8 mouse cellular contexts compared by ENCODE assay signal in genomic region chr19:10100631-10101071, GRCm38 (mm10). TPM values are rescaled to one million over a fixed set of nuclear protein-coding genes. Genes with fewer than 3 reads are reported as not detected.
A peak's percentile ranks its signal among the peaks of the same experiment; 100 is the strongest.
DNase-seq lines count a peak whose midpoint lies in the region; ATAC-seq and TF ChIP-seq lines count a peak whose summit lies in the region.

No protein-coding gene starts in this region.

- H3K27ac ChIP-seq in ES-Bruce4 (ENCODE audit: insufficient read depth, low read length) = peak overlapping the region; percentile 0; the same call in 1 of the 2 replicates
- H3K27ac ChIP-seq in forebrain, embryonic 11.5 days (ENCODE audit: low read depth, low read length) = peak overlapping the region; percentile 99
- peak overlapping the region; percentile 74 for H3K27ac ChIP-seq in heart, embryonic 16.5 days (ENCODE audit: low read length)
- no peak overlapping the region; the same call in 1 of the 2 replicates for H3K27ac ChIP-seq in liver, embryonic 14.5 days
- peak overlapping the region; percentile 91 for H3K27ac ChIP-seq in neural tube, embryonic 12.5 days
- peak overlapping the region; percentile 86 for H3K27ac ChIP-seq in testis, adult 2 months (ENCODE audit: control insufficient read depth, insufficient read depth, low read depth, low read length)

- TF ChIP-seq EP300 in ES-Bruce4 (IDR thresholded peaks at IDR 0.05; ENCODE audit: insufficient read depth, low read depth, low read length) = no peak
- TF ChIP-seq EP300 in liver, embryonic 14.5 days (IDR thresholded peaks at IDR 0.05; ENCODE audit: low read depth) = no peak

- TF ChIP-seq POLR2A in ES-Bruce4 (IDR thresholded peaks at IDR 0.05; ENCODE audit: insufficient read depth, low read length) = no peak
- peak; percentile 12; the same call in 1 of the 2 replicates for TF ChIP-seq POLR2A in testis, adult 2 months (IDR thresholded peaks at IDR 0.05; ENCODE audit: control insufficient read depth, low read depth, low read length)

- H3K36me3 ChIP-seq in ES-Bruce4 (ENCODE audit: control insufficient read depth, insufficient read depth, low read length, poor library complexity, severe bottlenecking) = no peaks in the 10 kb centered on the region
- H3K36me3 ChIP-seq in forebrain, embryonic 11.5 days (ENCODE audit: control insufficient read depth, insufficient read depth, low read length) = peaks cover 2% of the 10 kb centered on the region; the same call in 1 of the 2 replicates
- no peaks in the 10 kb centered on the region for H3K36me3 ChIP-seq in heart, embryonic 16.5 days (ENCODE audit: control insufficient read depth, insufficient read depth)
- H3K36me3 ChIP-seq in liver, embryonic 14.5 days (replicated peaks; ENCODE audit: control insufficient read depth, insufficient read depth, low read depth) = no peaks in the 10 kb centered on the region
- H3K36me3 ChIP-seq in neural tube, embryonic 12.5 days = peaks cover 13% of the 10 kb centered on the region
- H3K36me3 ChIP-seq in testis, adult 2 months (ENCODE audit: control insufficient read depth, insufficient read depth, low read length) = no peaks in the 10 kb centered on the region

- peak; percentile 54 for ATAC-seq in forebrain, embryonic 11.5 days (replicated peaks; ENCODE audit: low FRiP score)
- peak; percentile 71 for ATAC-seq in heart, embryonic 16.5 days (replicated peaks; ENCODE audit: extremely low read depth, insufficient read depth, low FRiP score)
- peak; percentile 67 for ATAC-seq in liver, embryonic 14.5 days (ENCODE audit: insufficient read depth)
- peak; percentile 66 for ATAC-seq in neural tube, embryonic 12.5 days (ENCODE audit: low FRiP score, low read depth)

- TF ChIP-seq CTCF in ES-Bruce4 (IDR thresholded peaks at IDR 0.05; ENCODE audit: low read depth, low read length) = peak; percentile 54
- peak; percentile 89 for TF ChIP-seq CTCF in liver, embryonic 14.5 days (IDR thresholded peaks at IDR 0.05; ENCODE audit: low read depth)
- TF ChIP-seq CTCF in testis, adult 2 months (IDR thresholded peaks at IDR 0.05; ENCODE audit: control insufficient read depth, insufficient read depth, insufficient replicate concordance, low read depth, low read length) = no peak

- peak; percentile 51 for DNase-seq in c-Kit-negative CD71-positive TER-119-positive erythroid progenitor cells, embryonic 14.5 days (ENCODE audit: low read depth, low spot score)
- DNase-seq in forebrain, embryonic 11.5 days (ENCODE audit: low spot score) = peak; percentile 90
- DNase-seq in kidney, postnatal 36 days = peak; percentile 88 to 91
- DNase-seq in liver, embryonic 14.5 days (ENCODE audit: low read depth in 3 of 3, low spot score in 3 of 3) = peak; percentile 65 to 69 (median 67)

- 0% methylated on average over 21 of the region's 21 CpGs for WGBS in forebrain, embryonic 11.5 days
- 0% methylated on average over 21 of the region's 21 CpGs for WGBS in heart, embryonic 16.5 days
- WGBS in liver, embryonic 14.5 days (ENCODE audit: insufficient replicate concordance) = under 1% methylated on average over 21 of the region's 21 CpGs
- WGBS in neural tube, embryonic 12.5 days = under 1% methylated on average over 21 of the region's 21 CpGs

- H3K9ac ChIP-seq in ES-Bruce4 (ENCODE audit: low read depth, poor library complexity, severe bottlenecking) = peak overlapping the region; percentile 79
- H3K9ac ChIP-seq in forebrain, embryonic 11.5 days (ENCODE audit: low read length) = peak overlapping the region; percentile 95
- peak overlapping the region; percentile 77 for H3K9ac ChIP-seq in heart, embryonic 16.5 days (ENCODE audit: low read length)
- H3K9ac ChIP-seq in liver, embryonic 14.5 days (replicated peaks) = peak overlapping the region; percentile 66
- peak overlapping the region; percentile 87 for H3K9ac ChIP-seq in neural tube, embryonic 12.5 days

- H3K4me2 ChIP-seq in forebrain, embryonic 11.5 days (ENCODE audit: low read depth, low read length, severe bottlenecking) = peak overlapping the region; percentile 61
- H3K4me2 ChIP-seq in heart, embryonic 16.5 days (ENCODE audit: low read depth, low read length) = peak overlapping the region; percentile 86
- peak overlapping the region; percentile 96 for H3K4me2 ChIP-seq in liver, embryonic 14.5 days (ENCODE audit: low read depth)
- H3K4me2 ChIP-seq in neural tube, embryonic 12.5 days (replicated peaks) = peak overlapping the region; percentile 79

- H3K9me3 ChIP-seq in ES-Bruce4 (replicated peaks; ENCODE audit: control insufficient read depth, insufficient read depth, low read length, poor library complexity, severe bottlenecking) = no peaks in the 10 kb centered on the region
- no peaks in the 10 kb centered on the region for H3K9me3 ChIP-seq in forebrain, embryonic 11.5 days (ENCODE audit: control insufficient read depth, low read length)
- no peaks in the 10 kb centered on the region for H3K9me3 ChIP-seq in heart, embryonic 16.5 days (replicated peaks; ENCODE audit: control insufficient read depth, low read length)
- H3K9me3 ChIP-seq in liver, embryonic 14.5 days (ENCODE audit: control insufficient read depth, low read length) = no peaks in the 10 kb centered on the region
- H3K9me3 ChIP-seq in neural tube, embryonic 12.5 days = no peaks in the 10 kb centered on the region

- H3K4me1 ChIP-seq in ES-Bruce4 (ENCODE audit: control insufficient read depth, insufficient read depth, low read length) = no peaks in the 10 kb centered on the region
- H3K4me1 ChIP-seq in forebrain, embryonic 11.5 days (replicated peaks; ENCODE audit: control insufficient read depth, insufficient read depth, low read length) = peaks cover 19% of the 10 kb centered on the region
- peaks cover 4% of the 10 kb centered on the region; the same call in 1 of the 2 replicates for H3K4me1 ChIP-seq in heart, embryonic 16.5 days (ENCODE audit: control insufficient read depth, insufficient read depth, low read length)
- peaks cover 21 to 33% of the 10 kb centered on the region in 2 experiments for H3K4me1 ChIP-seq in liver, embryonic 14.5 days (replicated peaks; ENCODE audit: control insufficient read depth in 2 of 2, insufficient read depth in 2 of 2, low read length in 1 of 2)
- H3K4me1 ChIP-seq in neural tube, embryonic 12.5 days = peaks cover 49% of the 10 kb centered on the region
- peaks cover 7% of the 10 kb centered on the region for H3K4me1 ChIP-seq in testis, adult 2 months (ENCODE audit: control insufficient read depth, insufficient read depth, low read length)

- H3K4me3 ChIP-seq in ES-Bruce4 (ENCODE audit: low read depth, low read length) = peak overlapping the region; percentile 85
- peak overlapping the region; percentile 85 for H3K4me3 ChIP-seq in forebrain, embryonic 11.5 days (ENCODE audit: low read depth, low read length)
- H3K4me3 ChIP-seq in heart, embryonic 16.5 days (ENCODE audit: low read length) = peak overlapping the region; percentile 77
- peak overlapping the region; percentile 59 to 70 for H3K4me3 ChIP-seq in liver, embryonic 14.5 days (ENCODE audit: insufficient read depth in 1 of 2, low read depth in 2 of 2, low read length in 2 of 2)
- H3K4me3 ChIP-seq in neural tube, embryonic 12.5 days = peak overlapping the region; percentile 76
- H3K4me3 ChIP-seq in testis, adult 2 months (ENCODE audit: control insufficient read depth, low read depth, low read length) = peak overlapping the region; percentile 75

- no peaks in the 10 kb centered on the region for H3K27me3 ChIP-seq in ES-Bruce4 (ENCODE audit: control insufficient read depth, insufficient read depth, low read length, poor library complexity, severe bottlenecking)
- no peaks in the 10 kb centered on the region for H3K27me3 ChIP-seq in forebrain, embryonic 11.5 days (ENCODE audit: control insufficient read depth, insufficient read depth, low read length)
- no peaks in the 10 kb centered on the region for H3K27me3 ChIP-seq in heart, embryonic 16.5 days (ENCODE audit: control insufficient read depth, insufficient read depth, low read length)
- H3K27me3 ChIP-seq in liver, embryonic 14.5 days (ENCODE audit: control insufficient read depth, insufficient read depth, low read length) = no peaks in the 10 kb centered on the region
- no peaks in the 10 kb centered on the region for H3K27me3 ChIP-seq in neural tube, embryonic 12.5 days (replicated peaks)
- H3K27me3 ChIP-seq in testis, adult 2 months (ENCODE audit: control insufficient read depth, insufficient read depth, low read length) = no peaks in the 10 kb centered on the region

RNA-seq across cellular contexts. Expression of gene Fads2, which starts 0.9 kb away (rescaled TPM):
- polyA plus RNA-seq in ES-Bruce4 (2011; ENCODE audit: insufficient read depth, insufficient read length, low read depth, missing spikeins) = 84.5 and 104 TPM in 2 replicates
- 75.9 and 83.8 TPM in 2 replicates for polyA plus RNA-seq in forebrain, embryonic 11.5 days (2014; fragmentation: Nextera tagmentation; extraction: Ambion mirVana)
- 31.5 and 31.7 TPM in 2 replicates for polyA plus RNA-seq in heart, embryonic 16.5 days (2015; fragmentation: Nextera tagmentation; extraction: Ambion mirVana)
- polyA plus RNA-seq in liver, embryonic 14.5 days (2012; rRNA removed) = 41.9 and 49.2 TPM in 2 replicates
- 22.7 and 25.8 TPM in 2 replicates for polyA plus RNA-seq in liver, embryonic 14.5 days (2014; fragmentation: Nextera tagmentation; extraction: Ambion mirVana)
- polyA plus RNA-seq in neural tube, embryonic 12.5 days (2016; fragmentation: Nextera tagmentation; extraction: Ambion mirVana) = 133 and 135 TPM in 2 replicates
- polyA plus RNA-seq in testis, adult 2 months (2012; rRNA removed) = 91.5 and 97.5 TPM in 2 replicates

RNA-seq across cellular contexts. Expression of gene Fads3, which starts 59.3 kb away (rescaled TPM):
- 0.81 and 3.1 TPM in 2 replicates for polyA plus RNA-seq in ES-Bruce4 (2011; ENCODE audit: insufficient read depth, insufficient read length, low read depth, missing spikeins)
- polyA plus RNA-seq in forebrain, embryonic 11.5 days (2014; fragmentation: Nextera tagmentation; extraction: Ambion mirVana) = 5.9 and 6.1 TPM in 2 replicates
- 31.5 and 46.1 TPM in 2 replicates for polyA plus RNA-seq in heart, embryonic 16.5 days (2015; fragmentation: Nextera tagmentation; extraction: Ambion mirVana)
- 8.2 and 8.3 TPM in 2 replicates for polyA plus RNA-seq in liver, embryonic 14.5 days (2012; rRNA removed)
- 4.4 and 5.1 TPM in 2 replicates for polyA plus RNA-seq in liver, embryonic 14.5 days (2014; fragmentation: Nextera tagmentation; extraction: Ambion mirVana)
- 11.4 and 13.3 TPM in 2 replicates for polyA plus RNA-seq in neural tube, embryonic 12.5 days (2016; fragmentation: Nextera tagmentation; extraction: Ambion mirVana)
- 7.6 and 12.0 TPM in 2 replicates for polyA plus RNA-seq in testis, adult 2 months (2012; rRNA removed)
